Mouse (Mus musculus) left cerebral cortex, adult 9 months (tissue): Measurements from ENCODE around the gene Ckm.

Source experiments
- DNase-seq, 2 experiments: peaks; one replicate each; pipeline ENCODE4 v3.0.0; 2022; ENCODE audit warnings: low spot score in 2 of 2

The Ckm gene

GRCm38 (mm10) chr7:19466602-19467145, 62.1 kb downstream of the Ckm start:
- DNase-seq, result no peak

GRCm38 (mm10) chr7:19467638-19468037, 63.1 kb downstream of the Ckm start:
- no peak for DNase-seq

GRCm38 (mm10) chr7:19468279-19468678, 63.7 kb downstream of the Ckm start:
- no peak for DNase-seq

GRCm38 (mm10) chr7:19469404-19469803, 64.8 kb downstream of the Ckm start:
- DNase-seq, result no peak

GRCm38 (mm10) chr7:19470308-19470707, 65.7 kb downstream of the Ckm start:
- no peak for DNase-seq

GRCm38 (mm10) chr7:19472403-19472802, 67.8 kb downstream of the Ckm start:
- DNase-seq, result no peak
